Mouse (Mus musculus) MEL (cell line): Measurements from ENCODE around the gene Filip1l.

Experiments
- CHD1 ChIP-seq: IDR thresholded peaks from 2 replicates; pipeline ENCODE4 v1.6.1; 2012; ENCODE audit warnings: low read depth, mild to moderate bottlenecking, inconsistent platforms, low read length, improper control_type of control experiment
- CHD2 ChIP-seq: IDR thresholded peaks from 2 replicates; pipeline ENCODE4 v1.6.1; 2011; ENCODE audit warnings: low read length, improper control_type of control experiment
- CTCF ChIP-seq, 3 experiments: IDR thresholded peaks in 2 of 3; conservative IDR thresholded peaks in 1 of 3; 2 replicates each; pipeline ENCODE4 v1.5.1; 2011 to 2012; ENCODE audit warnings: low read length in 3 of 3, low read depth in 2 of 3, mild to moderate bottlenecking in 2 of 3, improper control_type of control experiment in 1 of 3, inconsistent platforms in 1 of 3, mixed read lengths in 1 of 3, moderate library complexity in 1 of 3; ENCODE audit not compliant: control insufficient read depth in 1 of 3, insufficient read depth in 1 of 3, poor library complexity in 1 of 3, severe bottlenecking in 1 of 3
- EP300 ChIP-seq, 2 experiments: IDR thresholded peaks; 2 replicates each; pipeline ENCODE4 v1.6.1; 2011; ENCODE audit warnings: improper control_type of control experiment in 2 of 2, low read length in 2 of 2, low read depth in 1 of 2, mild to moderate bottlenecking in 1 of 2
- ETS1 ChIP-seq: IDR thresholded peaks from 2 replicates; pipeline ENCODE4 v1.6.1; 2012; ENCODE audit warnings: low read depth, mild to moderate bottlenecking, inconsistent platforms, low read length, improper control_type of control experiment, moderate library complexity
- MAFK ChIP-seq: IDR thresholded peaks from 2 replicates; pipeline ENCODE4 v1.6.1; 2011; ENCODE audit warnings: low read depth, mild to moderate bottlenecking, low read length, improper control_type of control experiment, borderline replicate concordance
- MYB ChIP-seq: IDR thresholded peaks from 2 replicates; pipeline ENCODE4 v1.6.1; 2011; ENCODE audit warnings: mild to moderate bottlenecking, low read depth, low read length, improper control_type of control experiment
- POLR2A ChIP-seq, 2 experiments: IDR thresholded peaks; 2 replicates each; pipeline ENCODE4 v1.6.1; 2011 to 2012; ENCODE audit warnings: low read length in 2 of 2, mild to moderate bottlenecking in 2 of 2, control low read depth in 1 of 2, improper control_type of control experiment in 1 of 2, low read depth in 1 of 2, moderate library complexity in 1 of 2; ENCODE audit not compliant: control insufficient read depth in 1 of 2, insufficient read depth in 1 of 2, poor library complexity in 1 of 2
- SMC3 ChIP-seq: IDR thresholded peaks from 2 replicates; pipeline ENCODE4 v1.6.1; 2011; ENCODE audit warnings: low read depth, low read length, improper control_type of control experiment

DNA sequence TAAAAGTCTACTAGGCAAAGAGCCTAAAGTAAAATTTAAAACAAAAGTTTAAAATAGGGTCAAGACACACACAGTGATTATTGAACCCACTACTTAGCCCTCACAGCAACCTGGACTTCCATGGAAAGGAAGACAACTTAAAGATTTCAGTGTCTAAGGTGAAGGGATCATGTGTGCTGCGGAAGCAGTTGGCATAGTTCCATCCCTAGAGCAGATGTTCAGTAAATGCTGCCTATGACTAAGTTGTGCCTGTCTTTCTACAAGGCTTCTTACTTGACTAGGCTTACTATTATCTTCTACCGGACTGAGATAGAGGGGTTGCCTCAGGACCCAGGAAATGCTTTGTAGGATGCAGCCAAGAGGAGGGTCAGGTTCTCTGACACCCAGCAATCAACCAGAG is 203.4 kb downstream of the Filip1l start:
- TF ChIP-seq CTCF (IDR thresholded peaks at IDR 0.05 in 2 of 3, conservative IDR thresholded peaks at IDR 0.05 in 1 of 3; ENCODE audit: control insufficient read depth in 1 of 3, insufficient read depth in 1 of 3, low read depth in 2 of 3, low read length in 3 of 3, poor library complexity in 1 of 3, severe bottlenecking in 1 of 3) (no peak), EP300 (IDR thresholded peaks at IDR 0.05; ENCODE audit: low read depth in 1 of 2, low read length in 2 of 2) (no peak), ETS1 (no peak), POLR2A (IDR thresholded peaks at IDR 0.05; ENCODE audit: control insufficient read depth in 1 of 2, insufficient read depth in 1 of 2, low read depth in 1 of 2, low read length in 2 of 2, poor library complexity in 1 of 2) (no peak), MAFK (no peak), SMC3 (no peak), MYB (no peak), CHD1 (no peak), CHD2 (no peak)
